Mouse (Mus musculus): ENCODE data around the gene Fabp3. TPM values are rescaled to one million over a fixed set of nuclear protein-coding genes. Genes with fewer than 3 reads are reported as not detected.

Gene Fabp3
- polyA plus RNA-seq, 1 experiment from 2014 or later, result 514 TPM

GRCm38 (mm10) chr4:130298877-130299628 is 9.3 kb upstream of the Fabp3 start:
- no peaks in the 10 kb centered on the region for H3K36me3 ChIP-seq (ENCODE audit: control insufficient read depth, insufficient read depth, low read length)
- H3K4me2 ChIP-seq, result no peak overlapping the region
- no peaks in the 10 kb centered on the region for H3K9me3 ChIP-seq (replicated peaks; ENCODE audit: control insufficient read depth, low read length)
- H3K27me3 ChIP-seq (ENCODE audit: control insufficient read depth, insufficient read depth, low read length), result 0 out of 2 replicates have a peak, but pooled peaks cover 2% of the 10 kb centered on the region
- no peak for ATAC-seq (replicated peaks; ENCODE audit: insufficient number of reproducible peaks, low FRiP score, low TSS enrichment)
- no peak overlapping the region for H3K4me3 ChIP-seq (ENCODE audit: low read depth, low read length)
- whole genome bisulfite sequencing (ENCODE audit: insufficient replicate concordance), result 65% methylated on average over 11 of the region's 11 CpGs
- H3K9ac ChIP-seq (ENCODE audit: low read depth, low read length), result no peak overlapping the region
- H3K27ac ChIP-seq (ENCODE audit: low read depth, low read length), result no peak overlapping the region
- H3K4me1 ChIP-seq (ENCODE audit: control insufficient read depth, insufficient read depth, low read length), result peaks cover 11% of the 10 kb centered on the region; the same call in 1 of the 2 replicates

GRCm38 (mm10) chr4:130299629-130300018 is 8.8 kb upstream of the Fabp3 start:
- Histone ChIP-seq H3K4me1 (ENCODE audit: control insufficient read depth, insufficient read depth, low read length) (peaks cover 11% of the 10 kb centered on the region; the same call in 1 of the 2 replicates), H3K4me3 (ENCODE audit: low read depth, low read length) (no peak overlapping the region), H3K9me3 (replicated peaks; ENCODE audit: control insufficient read depth, low read length) (no peaks in the 10 kb centered on the region), H3K9ac (ENCODE audit: low read depth, low read length) (no peak overlapping the region), H3K36me3 (ENCODE audit: control insufficient read depth, insufficient read depth, low read length) (no peaks in the 10 kb centered on the region), H3K4me2 (no peak overlapping the region), H3K27ac (ENCODE audit: low read depth, low read length) (no peak overlapping the region), H3K27me3 (ENCODE audit: control insufficient read depth, insufficient read depth, low read length) (0 out of 2 replicates have a peak, but pooled peaks cover 2% of the 10 kb centered on the region)
- WGBS (ENCODE audit: insufficient replicate concordance), result 54% methylated on average over 8 of the region's 8 CpGs
- no peak for ATAC-seq (replicated peaks; ENCODE audit: insufficient number of reproducible peaks, low FRiP score, low TSS enrichment)

GRCm38 (mm10) chr4:130302285-130302870 is 6.0 kb upstream of the Fabp3 start:
- Histone ChIP-seq H3K4me1 (ENCODE audit: control insufficient read depth, insufficient read depth, low read length) (peaks cover 8% of the 10 kb centered on the region; the same call in 1 of the 2 replicates), H3K27me3 (ENCODE audit: control insufficient read depth, insufficient read depth, low read length) (peaks cover 10% of the 10 kb centered on the region), H3K4me2 (no peak overlapping the region), H3K9me3 (replicated peaks; ENCODE audit: control insufficient read depth, low read length) (no peaks in the 10 kb centered on the region), H3K36me3 (ENCODE audit: control insufficient read depth, insufficient read depth, low read length) (no peaks in the 10 kb centered on the region), H3K27ac (ENCODE audit: low read depth, low read length) (no peak overlapping the region), H3K4me3 (ENCODE audit: low read depth, low read length) (no peak overlapping the region), H3K9ac (ENCODE audit: low read depth, low read length) (no peak overlapping the region)
- 45% methylated on average over 12 of the region's 12 CpGs for WGBS (ENCODE audit: insufficient replicate concordance)
- ATAC-seq (replicated peaks; ENCODE audit: insufficient number of reproducible peaks, low FRiP score, low TSS enrichment), result no peak

GRCm38 (mm10) chr4:130304746-130305145 is 3.6 kb upstream of the Fabp3 start:
- Histone ChIP-seq H3K4me3 (ENCODE audit: low read depth, low read length) (no peak overlapping the region), H3K9ac (ENCODE audit: low read depth, low read length) (no peak overlapping the region), H3K27me3 (ENCODE audit: control insufficient read depth, insufficient read depth, low read length) (peaks cover 23% of the 10 kb centered on the region), H3K27ac (ENCODE audit: low read depth, low read length) (no peak overlapping the region), H3K36me3 (ENCODE audit: control insufficient read depth, insufficient read depth, low read length) (no peaks in the 10 kb centered on the region), H3K4me2 (no peak overlapping the region), H3K4me1 (ENCODE audit: control insufficient read depth, insufficient read depth, low read length) (peaks cover 13% of the 10 kb centered on the region; the same call in 1 of the 2 replicates), H3K9me3 (replicated peaks; ENCODE audit: control insufficient read depth, low read length) (no peaks in the 10 kb centered on the region)
- no peak for ATAC-seq (replicated peaks; ENCODE audit: insufficient number of reproducible peaks, low FRiP score, low TSS enrichment)
- 26% methylated on average over 3 of the region's 3 CpGs for WGBS (ENCODE audit: insufficient replicate concordance)

- no peak for ATAC-seq (replicated peaks; ENCODE audit: insufficient number of reproducible peaks, low FRiP score, low TSS enrichment)
- Histone ChIP-seq H3K36me3 (ENCODE audit: control insufficient read depth, insufficient read depth, low read length) (no peaks in the 10 kb centered on the region), H3K9me3 (replicated peaks; ENCODE audit: control insufficient read depth, low read length) (no peaks in the 10 kb centered on the region), H3K4me2 (peak overlapping the region; percentile 81), H3K27ac (ENCODE audit: low read depth, low read length) (0 out of 2 replicates have a peak overlapping the region, but pooled peaks have one; percentile 80), H3K9ac (ENCODE audit: low read depth, low read length) (peak overlapping the region; percentile 11; the same call in 1 of the 2 replicates), H3K4me1 (ENCODE audit: control insufficient read depth, insufficient read depth, low read length) (peaks cover 15% of the 10 kb centered on the region; the same call in 1 of the 2 replicates), H3K4me3 (ENCODE audit: low read depth, low read length) (no peak overlapping the region), H3K27me3 (ENCODE audit: control insufficient read depth, insufficient read depth, low read length) (peaks cover 23% of the 10 kb centered on the region)
- 80% methylated on average over 10 of the region's 10 CpGs for WGBS (ENCODE audit: insufficient replicate concordance)
Observed at GRCm38 (mm10) chr4:130306796-130307630, 1.4 kb upstream of the Fabp3 start.

- Histone ChIP-seq H3K27me3 (ENCODE audit: control insufficient read depth, insufficient read depth, low read length) (peaks cover 23% of the 10 kb centered on the region), H3K27ac (ENCODE audit: low read depth, low read length) (peak overlapping the region; percentile 80), H3K4me3 (ENCODE audit: low read depth, low read length) (peak overlapping the region; percentile 60), H3K4me2 (peak overlapping the region; percentile 81), H3K4me1 (ENCODE audit: control insufficient read depth, insufficient read depth, low read length) (peaks cover 15% of the 10 kb centered on the region; the same call in 1 of the 2 replicates), H3K9ac (ENCODE audit: low read depth, low read length) (peak overlapping the region; percentile 61), H3K36me3 (ENCODE audit: control insufficient read depth, insufficient read depth, low read length) (peaks cover 2% of the 10 kb centered on the region; the same call in 1 of the 2 replicates), H3K9me3 (replicated peaks; ENCODE audit: control insufficient read depth, low read length) (no peaks in the 10 kb centered on the region)
- 1% methylated on average over 23 of the region's 23 CpGs for WGBS (ENCODE audit: insufficient replicate concordance)
- peak; percentile 62 for ATAC-seq (replicated peaks; ENCODE audit: insufficient number of reproducible peaks, low FRiP score, low TSS enrichment)
Observed at GRCm38 (mm10) chr4:130307851-130308230, 554 bp upstream of the Fabp3 start.

- 36% methylated on average over 8 of the region's 8 CpGs for WGBS (ENCODE audit: insufficient replicate concordance)
- H3K9ac ChIP-seq (ENCODE audit: low read depth, low read length), result peak overlapping the region; percentile 75
- H3K9me3 ChIP-seq (replicated peaks; ENCODE audit: control insufficient read depth, low read length), result no peaks in the 10 kb centered on the region
- peak overlapping the region; percentile 60 for H3K4me3 ChIP-seq (ENCODE audit: low read depth, low read length)
- peaks cover 5% of the 10 kb centered on the region for H3K36me3 ChIP-seq (ENCODE audit: control insufficient read depth, insufficient read depth, low read length)
- H3K4me1 ChIP-seq (ENCODE audit: control insufficient read depth, insufficient read depth, low read length), result peaks cover 15% of the 10 kb centered on the region; the same call in 1 of the 2 replicates
- ATAC-seq (replicated peaks; ENCODE audit: insufficient number of reproducible peaks, low FRiP score, low TSS enrichment), result no peak
- peaks cover 23% of the 10 kb centered on the region for H3K27me3 ChIP-seq (ENCODE audit: control insufficient read depth, insufficient read depth, low read length)
- peak overlapping the region; percentile 81 for H3K4me2 ChIP-seq
- H3K27ac ChIP-seq (ENCODE audit: low read depth, low read length), result peak overlapping the region; percentile 78
Observed at GRCm38 (mm10) chr4:130309254-130309653, 859 bp downstream of the Fabp3 start.

GRCm38 (mm10) chr4:130312526-130312925 is 4.1 kb downstream of the Fabp3 start:
- H3K4me1 ChIP-seq (ENCODE audit: control insufficient read depth, insufficient read depth, low read length), result peaks cover 31% of the 10 kb centered on the region
- no peak for ATAC-seq (replicated peaks; ENCODE audit: insufficient number of reproducible peaks, low FRiP score, low TSS enrichment)
- no peaks in the 10 kb centered on the region for H3K9me3 ChIP-seq (replicated peaks; ENCODE audit: control insufficient read depth, low read length)
- no peak overlapping the region for H3K4me3 ChIP-seq (ENCODE audit: low read depth, low read length)
- no peak overlapping the region for H3K4me2 ChIP-seq
- peaks cover 17% of the 10 kb centered on the region for H3K36me3 ChIP-seq (ENCODE audit: control insufficient read depth, insufficient read depth, low read length)
- H3K27me3 ChIP-seq (ENCODE audit: control insufficient read depth, insufficient read depth, low read length), result peaks cover 15% of the 10 kb centered on the region
- H3K9ac ChIP-seq (ENCODE audit: low read depth, low read length), result no peak overlapping the region
- H3K27ac ChIP-seq (ENCODE audit: low read depth, low read length), result no peak overlapping the region
- WGBS (ENCODE audit: insufficient replicate concordance), result 65% methylated on average over 3 of the region's 3 CpGs

Data from heart, embryonic 11.5 days (tissue).